Mouse (Mus musculus) hindbrain, embryonic 11.5 days (tissue): Measurements from ENCODE around the gene H2-Ab1. TPM values are rescaled to one million over a fixed set of nuclear protein-coding genes. Genes with fewer than 3 reads are reported as not detected.

ENCODE experiments used
- ATAC-seq: fragments of 200-750 bp; cut with Nextera tagmentation; 2 replicates; pipeline ENCODE4 v1.8.0; 2017; ENCODE audit warnings: mild to moderate bottlenecking, moderate TSS enrichment, moderate library complexity; ENCODE audit not compliant: low FRiP score
- DNase-seq: peaks from one replicate; pipeline ENCODE4 v3.0.0-alpha.2; 2015; ENCODE audit warnings: low spot score
- H3K27ac ChIP-seq: fragments of 300-500 bp; sonication (generic); 2 replicates; pipeline ENCODE4 v1.5.1; 2014; ENCODE audit warnings: mild to moderate bottlenecking, low read depth, low read length
- H3K27me3 ChIP-seq: fragments of 300-500 bp; sonication (generic); 2 replicates; pipeline ENCODE4 v1.6.1; 2014; ENCODE audit warnings: mild to moderate bottlenecking, low read length, moderate library complexity, mixed read lengths; ENCODE audit not compliant: control insufficient read depth, insufficient read depth
- H3K36me3 ChIP-seq: fragments of 300-500 bp; sonication (generic); 2 replicates; pipeline ENCODE4 v1.6.1; 2014; ENCODE audit warnings: mild to moderate bottlenecking, low read length, moderate library complexity, mixed read lengths; ENCODE audit not compliant: control insufficient read depth, insufficient read depth
- H3K4me1 ChIP-seq: fragments of 300-500 bp; sonication (generic); replicated peaks from 2 replicates; pipeline ENCODE4 v1.6.1; 2014; ENCODE audit warnings: low read length, mixed read lengths; ENCODE audit not compliant: control insufficient read depth, insufficient read depth
- H3K4me2 ChIP-seq: fragments of 300-500 bp; sonication (generic); replicated peaks from 2 replicates; pipeline ENCODE4 v1.6.1; 2014; ENCODE audit warnings: mild to moderate bottlenecking, low read depth, low read length
- H3K4me3 ChIP-seq: fragments of 300-500 bp; sonication (generic); 2 replicates; pipeline ENCODE4 v1.5.1; 2014; ENCODE audit warnings: low read depth, low read length
- H3K9ac ChIP-seq: fragments of 300-500 bp; sonication (generic); 2 replicates; pipeline ENCODE4 v1.6.1; 2014; ENCODE audit warnings: low read depth, low read length
- H3K9me3 ChIP-seq: fragments of 300-500 bp; sonication (generic); 2 replicates; pipeline ENCODE4 v1.6.1; 2016; ENCODE audit warnings: low read length; ENCODE audit not compliant: control insufficient read depth
- WGBS: fragments of 180-500 bp; shearing (Covaris S2); extraction: QIAGEN DNeasy Blood & Tissue Kit; methylation state at CpG from one replicate; pipeline ENCODE4 v1.1.7; 2014; 5-methylcytosine and 5-hydroxymethylcytosine counted together
- polyA plus RNA-seq: library from polyadenylated mRNA; unstranded; fragments of >200 nt; fragmentation: Nextera tagmentation; extraction: Ambion mirVana; gene quantifications from 2 replicates; pipeline ENCODE4 v1.2.1, GENCODE M21; 2014

Gene H2-Ab1
- polyA plus RNA-seq, 1 experiment from 2014 or later: 2.4 TPM

GRCm38 (mm10) chr17:34291609-34292008, 34.1 kb downstream of the H2-Ab1 start:
- WGBS: 14% methylated on average over 8 of the region's 8 CpGs
- Histone ChIP-seq H3K9me3 (no peaks in the 10 kb centered on the region), H3K27ac (no peak overlapping the region), H3K4me3 (no peak overlapping the region), H3K4me1 (no peaks in the 10 kb centered on the region), H3K9ac (no peak overlapping the region), H3K27me3 (no peaks in the 10 kb centered on the region; the same call in 1 of the 2 replicates), H3K36me3 (no peaks in the 10 kb centered on the region), H3K4me2 (no peak overlapping the region)
- ATAC-seq (peak; percentile 81; the same call in 1 of the 2 replicates), DNase-seq (peak; percentile 95)

- no peak for DNase-seq
- Histone ChIP-seq H3K9me3 (no peaks in the 10 kb centered on the region), H3K27me3 (no peaks in the 10 kb centered on the region; the same call in 1 of the 2 replicates), H3K4me1 (no peaks in the 10 kb centered on the region), H3K36me3 (no peaks in the 10 kb centered on the region), H3K9ac (no peak overlapping the region), H3K4me3 (no peak overlapping the region), H3K27ac (no peak overlapping the region), H3K4me2 (no peak overlapping the region)
- no peak for ATAC-seq
- 91% methylated on average over 4 of the region's 4 CpGs for WGBS
Observed at GRCm38 (mm10) chr17:34292570-34292969, 35.1 kb downstream of the H2-Ab1 start.

- Histone ChIP-seq H3K27ac (no peak overlapping the region), H3K4me2 (no peak overlapping the region), H3K4me3 (no peak overlapping the region), H3K9me3 (no peaks in the 10 kb centered on the region), H3K36me3 (no peaks in the 10 kb centered on the region), H3K27me3 (no peaks in the 10 kb centered on the region; the same call in 1 of the 2 replicates), H3K4me1 (no peaks in the 10 kb centered on the region), H3K9ac (no peak overlapping the region)
- ATAC-seq (no peak), DNase-seq (no peak)
- 58% methylated on average over 2 of the region's 2 CpGs for WGBS
Observed at GRCm38 (mm10) chr17:34293533-34293932, 36.0 kb downstream of the H2-Ab1 start.

GRCm38 (mm10) chr17:34294249-34294648, 36.8 kb downstream of the H2-Ab1 start:
- Histone ChIP-seq H3K9me3 (no peaks in the 10 kb centered on the region), H3K4me2 (no peak overlapping the region), H3K36me3 (no peaks in the 10 kb centered on the region), H3K4me3 (no peak overlapping the region), H3K4me1 (no peaks in the 10 kb centered on the region), H3K9ac (no peak overlapping the region), H3K27ac (no peak overlapping the region), H3K27me3 (no peaks in the 10 kb centered on the region; the same call in 1 of the 2 replicates)
- DNase-seq (no peak), ATAC-seq (no peak)
- 82% methylated on average over 4 of the region's 4 CpGs for WGBS

- Histone ChIP-seq H3K4me1 (no peaks in the 10 kb centered on the region), H3K4me3 (no peak overlapping the region), H3K4me2 (no peak overlapping the region), H3K9ac (no peak overlapping the region), H3K27me3 (no peaks in the 10 kb centered on the region; the same call in 1 of the 2 replicates), H3K9me3 (no peaks in the 10 kb centered on the region), H3K27ac (no peak overlapping the region), H3K36me3 (no peaks in the 10 kb centered on the region)
- DNase-seq: no peak
- ATAC-seq: no peak
Observed at GRCm38 (mm10) chr17:34295307-34295706, 37.8 kb downstream of the H2-Ab1 start.

- Histone ChIP-seq H3K4me1 (no peaks in the 10 kb centered on the region), H3K27me3 (no peaks in the 10 kb centered on the region; the same call in 1 of the 2 replicates), H3K4me2 (peak overlapping the region; percentile 33), H3K4me3 (peak overlapping the region; percentile 31), H3K36me3 (no peaks in the 10 kb centered on the region), H3K9ac (no peak overlapping the region), H3K9me3 (no peaks in the 10 kb centered on the region), H3K27ac (no peak overlapping the region)
- 24% methylated on average over 23 of the region's 23 CpGs for WGBS
- ATAC-seq (no peak), DNase-seq (peak; percentile 83)
Observed at GRCm38 (mm10) chr17:34295891-34296794, 38.7 kb downstream of the H2-Ab1 start.

- Histone ChIP-seq H3K9ac (no peak overlapping the region), H3K4me3 (no peak overlapping the region), H3K27me3 (no peaks in the 10 kb centered on the region), H3K36me3 (no peaks in the 10 kb centered on the region), H3K27ac (no peak overlapping the region), H3K4me2 (no peak overlapping the region), H3K9me3 (no peaks in the 10 kb centered on the region), H3K4me1 (no peaks in the 10 kb centered on the region)
- 61% methylated on average over 3 of the region's 3 CpGs for WGBS
- ATAC-seq (no peak), DNase-seq (no peak)
Observed at GRCm38 (mm10) chr17:34299356-34299755, 41.9 kb downstream of the H2-Ab1 start.

- DNase-seq: no peak
Observed at GRCm38 (mm10) chr17:34300071-34300470, 42.6 kb downstream of the H2-Ab1 start.

More at GRCm38 (mm10) chr17:34300071-34300470, 42.6 kb downstream of the H2-Ab1 start:
- Histone ChIP-seq H3K4me1 (no peaks in the 10 kb centered on the region), H3K27me3 (no peaks in the 10 kb centered on the region), H3K4me2 (no peak overlapping the region), H3K9ac (no peak overlapping the region), H3K9me3 (no peaks in the 10 kb centered on the region), H3K27ac (no peak overlapping the region), H3K4me3 (no peak overlapping the region), H3K36me3 (no peaks in the 10 kb centered on the region)
- no peak for ATAC-seq
- WGBS: 91% methylated on average over 8 of the region's 8 CpGs
